Mouse (Mus musculus) WW6 (cell line): ENCODE results near the gene Bcar3.
A peak's percentile ranks its signal among the peaks of the same experiment; 100 is the strongest.

Source experiments
- DNase-seq: peaks from one replicate; pipeline ENCODE4 v3.0.0-alpha.2; 2013; ENCODE audit warnings: low read depth, low spot score

Bcar3 gene

DNA sequence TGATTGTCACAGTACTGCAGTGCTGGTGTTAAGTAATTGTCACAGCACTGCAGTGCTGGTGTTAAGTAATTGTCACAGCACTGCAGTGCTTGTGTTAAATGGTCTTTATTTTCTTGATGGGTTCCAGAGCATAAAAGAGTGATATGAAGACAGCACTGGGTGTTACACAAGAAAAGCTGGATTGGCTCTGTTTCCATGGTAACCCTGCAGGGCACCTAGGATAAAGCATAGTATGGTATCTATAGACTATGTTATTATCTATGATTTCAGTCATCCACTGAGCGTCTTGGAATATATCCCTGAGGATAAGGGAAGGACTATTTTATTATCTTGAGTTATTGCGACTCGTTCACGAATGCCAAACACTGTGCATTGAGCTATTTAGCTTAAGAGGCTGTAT is 162.9 kb downstream of the Bcar3 start:
- no peak for DNase-seq

DNA sequence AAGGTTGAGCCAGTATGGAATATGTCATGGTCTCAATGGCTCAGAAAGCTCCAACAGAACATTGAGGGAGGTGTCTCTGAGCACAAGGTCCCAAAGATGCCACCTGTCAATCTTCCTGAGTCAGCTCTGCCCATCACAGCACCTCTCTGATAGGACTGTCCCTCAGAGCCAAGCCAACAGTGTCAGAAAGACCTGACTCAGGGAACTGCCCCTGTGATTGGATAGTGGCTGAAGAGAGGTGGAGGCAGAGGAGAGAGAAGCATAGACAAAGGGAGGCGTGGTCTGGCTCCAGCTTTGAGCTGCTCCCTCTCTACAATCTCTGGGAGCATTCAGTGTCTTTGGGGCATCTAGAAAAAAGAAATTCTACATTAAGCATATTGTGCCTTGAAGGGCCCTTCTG is 163.8 kb downstream of the Bcar3 start:
- no peak for DNase-seq

DNA sequence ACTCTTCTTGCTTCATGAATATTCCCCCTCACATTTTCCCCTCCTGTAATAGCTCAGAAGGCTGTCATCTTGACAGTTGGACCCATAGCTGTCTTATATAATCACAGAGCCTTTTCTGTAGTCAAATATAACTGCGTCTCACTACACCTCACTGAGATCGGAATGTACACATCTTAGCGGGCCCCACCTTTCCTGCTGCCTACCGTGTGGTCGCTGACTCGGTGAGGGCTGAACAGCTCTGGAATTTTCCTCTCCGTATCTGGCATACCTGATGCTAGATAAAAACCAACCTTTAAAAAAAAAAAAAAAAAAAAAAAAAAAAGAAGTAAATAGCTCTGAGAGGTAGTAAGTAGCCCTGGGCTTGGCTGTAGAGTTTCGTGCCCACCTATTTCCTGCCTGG is 164.8 kb downstream of the Bcar3 start:
- no peak for DNase-seq

- DNase-seq = no peak
Observed at GRCm38 (mm10) chr3:122460848-122461511, 167.0 kb downstream of the Bcar3 start.

DNA sequence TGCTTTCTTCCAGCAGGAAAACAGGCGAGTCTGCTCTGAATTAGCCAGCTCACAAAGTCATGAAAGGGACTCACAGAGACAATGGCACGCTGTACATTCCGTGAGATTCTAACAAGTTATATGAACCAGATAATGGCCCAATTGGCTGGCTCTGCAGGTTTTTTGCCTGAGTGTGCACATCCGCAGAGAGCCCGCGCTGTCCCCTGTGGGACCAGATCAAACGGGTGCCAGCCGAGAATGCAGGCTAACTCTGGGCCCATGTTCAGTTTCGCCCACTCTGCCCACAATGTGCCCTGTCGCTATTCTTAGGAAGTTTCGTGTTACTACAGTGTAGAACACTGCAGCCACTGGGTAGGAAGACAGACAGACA is 167.6 kb downstream of the Bcar3 start:
- DNase-seq = no peak

- DNase-seq = no peak
Observed at GRCm38 (mm10) chr3:122461932-122462871, 168.3 kb downstream of the Bcar3 start.

DNA sequence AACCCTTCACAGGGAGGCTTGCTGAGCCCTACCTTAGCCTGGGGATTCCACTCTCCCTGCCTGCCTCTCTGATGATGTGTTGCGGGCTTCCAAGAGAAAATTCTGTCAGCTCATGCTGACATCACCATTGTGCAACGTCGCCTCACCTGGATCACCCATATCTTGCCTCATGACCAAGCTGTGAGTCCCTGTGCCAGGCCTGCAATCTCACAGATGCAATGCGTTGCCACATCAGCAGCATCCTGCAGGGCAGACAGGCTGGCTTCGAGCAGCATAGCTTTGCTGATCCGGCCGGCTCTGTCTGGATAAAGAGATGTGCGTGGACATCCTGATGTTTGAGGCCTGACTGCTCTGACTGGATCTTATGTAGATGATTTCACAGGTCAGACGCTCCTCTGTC is 169.2 kb downstream of the Bcar3 start:
- no peak for DNase-seq

DNA sequence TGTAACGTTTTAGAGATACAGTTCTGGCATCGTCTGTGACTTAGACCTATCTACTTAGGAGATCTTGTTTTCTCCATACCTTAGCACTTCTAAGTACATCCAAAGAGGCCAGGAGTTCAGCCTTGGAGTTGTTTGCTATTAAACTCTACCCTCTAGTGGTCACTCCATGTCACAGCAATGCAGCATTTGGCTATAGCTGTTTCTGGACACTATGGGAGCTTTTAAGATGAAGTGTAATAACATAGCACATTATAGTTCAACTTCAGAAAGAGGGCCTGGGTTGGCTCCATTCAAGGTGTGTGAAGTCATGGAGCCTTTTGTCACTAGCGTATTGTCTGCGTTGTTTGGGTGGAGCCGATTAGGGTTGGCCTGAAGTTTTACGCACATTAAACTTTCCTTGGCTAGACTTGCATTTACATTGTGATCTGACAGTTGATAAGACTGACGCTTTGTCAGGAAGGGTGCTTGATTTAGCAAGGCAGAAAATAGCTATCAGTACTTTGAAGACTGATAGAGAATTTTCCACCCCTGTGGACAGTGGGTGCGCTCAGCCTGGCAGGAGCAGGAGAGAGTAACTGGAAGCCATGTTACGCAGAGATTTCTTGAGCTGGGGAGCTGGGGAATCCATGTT is 172.3 kb downstream of the Bcar3 start:
- DNase-seq = no peak

GRCm38 (mm10) chr3:122467977-122468376 is 174.0 kb downstream of the Bcar3 start:
- peak; percentile 42 for DNase-seq

DNA sequence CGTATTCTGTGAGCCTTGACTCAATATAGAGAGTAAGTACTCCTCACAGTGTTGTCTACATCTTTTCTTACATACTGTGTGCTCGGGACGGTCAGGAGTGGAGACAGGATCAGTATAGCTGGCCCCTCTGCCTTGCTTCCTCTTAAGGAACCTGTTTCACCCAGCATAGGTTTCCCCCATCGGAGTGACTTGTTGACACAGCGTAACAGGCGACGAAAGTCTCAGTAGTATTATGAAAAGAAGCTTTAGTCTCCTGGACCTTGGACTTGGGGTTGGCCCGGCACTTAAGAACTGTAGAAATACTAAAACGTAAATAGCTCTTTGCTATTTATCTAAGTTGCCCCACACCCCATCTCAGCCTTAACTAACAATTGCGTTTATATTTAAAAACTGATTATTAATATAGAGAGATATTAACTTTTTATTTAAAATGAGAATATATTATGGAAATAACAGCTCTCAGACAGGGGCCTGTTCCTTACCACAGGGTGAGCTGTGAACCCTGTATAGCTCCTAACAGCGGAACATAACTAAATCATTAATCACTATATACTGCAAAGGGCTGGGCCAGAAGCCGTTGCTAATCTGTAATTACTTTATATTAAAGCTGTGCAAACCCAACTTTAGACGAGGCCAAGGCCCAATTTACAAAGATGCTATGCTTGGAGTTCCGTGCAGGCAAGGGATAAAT is 176.5 kb downstream of the Bcar3 start:
- DNase-seq = no peak

- no peak for DNase-seq
Observed at GRCm38 (mm10) chr3:122471017-122471721, 177.2 kb downstream of the Bcar3 start.

- no peak for DNase-seq
Observed at GRCm38 (mm10) chr3:122472412-122472811, 178.5 kb downstream of the Bcar3 start.

DNA sequence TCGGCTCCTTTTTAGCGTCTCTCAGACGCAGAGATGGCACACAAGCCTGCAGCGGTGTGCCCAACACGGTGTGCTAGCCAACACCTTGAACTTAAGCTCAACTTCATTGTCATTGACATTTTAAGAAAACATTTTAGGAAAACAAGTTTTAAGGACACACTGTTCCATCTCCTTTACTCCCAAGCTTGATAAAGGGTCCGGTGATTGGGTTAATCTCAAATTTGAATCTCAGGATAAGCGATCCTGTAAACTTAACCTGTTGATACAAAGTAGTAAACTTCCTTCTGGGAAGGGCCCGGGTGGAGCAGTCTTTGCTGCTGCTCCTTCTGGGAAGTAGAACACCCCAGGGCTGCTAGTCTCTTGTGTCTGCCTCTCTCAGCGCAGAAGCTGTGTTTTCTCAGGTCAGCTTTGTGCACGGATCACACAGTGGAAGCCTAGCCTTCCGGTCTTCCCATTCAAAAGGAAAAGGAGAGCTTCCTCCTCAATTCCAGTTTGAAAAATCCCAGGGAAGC is 179.6 kb downstream of the Bcar3 start:
- DNase-seq = no peak

DNA sequence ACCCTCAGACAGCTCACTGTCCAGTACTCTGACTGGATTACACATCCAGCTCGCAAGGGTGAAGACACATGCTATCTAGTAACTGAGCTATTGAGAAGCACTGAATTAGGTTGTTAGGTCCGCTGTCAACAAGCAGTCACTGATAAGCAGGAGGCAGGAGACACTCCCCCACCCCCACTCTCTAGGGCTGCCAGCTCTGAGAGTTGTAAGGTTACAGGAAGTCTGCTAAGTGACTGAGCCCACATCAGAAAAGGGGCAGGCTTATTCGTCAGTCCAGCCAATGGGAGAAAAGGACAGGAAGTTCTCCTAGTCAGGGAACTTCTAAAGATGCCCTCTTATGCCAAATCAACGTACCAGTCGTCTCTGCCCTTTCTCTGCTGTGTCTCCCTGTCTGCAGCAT is 180.1 kb downstream of the Bcar3 start:
- no peak for DNase-seq

GRCm38 (mm10) chr3:122474796-122475195 is 180.9 kb downstream of the Bcar3 start:
- DNase-seq = no peak

DNA sequence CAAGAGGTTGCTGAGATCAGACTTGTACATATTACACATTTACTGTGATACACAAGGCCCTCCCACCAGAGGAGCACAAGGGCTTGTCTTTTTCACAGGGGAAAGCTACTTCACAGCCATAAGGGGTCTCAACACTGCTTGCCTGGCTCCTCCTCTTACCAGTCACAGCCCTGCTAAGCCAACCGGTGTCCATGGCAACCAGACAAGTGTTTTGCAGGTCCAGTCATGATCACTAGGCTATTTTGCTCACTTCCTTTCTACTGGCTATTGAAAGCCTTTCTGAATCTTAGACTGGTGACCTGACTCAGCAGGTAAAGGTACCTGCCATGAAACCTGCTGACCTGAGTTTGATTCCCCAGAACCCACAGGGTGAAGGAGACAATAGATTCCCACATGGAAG is 181.8 kb downstream of the Bcar3 start:
- no peak for DNase-seq

DNA sequence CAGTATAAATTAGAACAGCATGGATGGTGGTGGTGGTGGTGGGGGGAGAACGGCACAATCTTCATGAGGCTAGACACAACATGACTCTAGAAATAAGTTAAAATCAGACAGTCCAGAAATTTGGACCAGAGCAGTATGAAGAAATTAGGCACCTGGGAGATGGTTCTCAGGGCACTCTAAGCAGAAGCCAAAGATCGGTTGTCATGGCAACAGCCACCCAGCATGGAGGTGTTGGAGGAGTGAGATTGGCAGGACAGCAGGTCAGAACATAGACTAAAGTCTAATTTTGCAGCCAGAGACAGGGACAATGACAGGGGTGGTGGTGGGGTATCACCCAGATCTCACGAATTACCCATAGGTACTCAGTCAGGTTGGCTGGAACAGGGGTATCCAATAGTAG is 182.7 kb downstream of the Bcar3 start:
- DNase-seq = no peak

- DNase-seq = no peak
Observed at GRCm38 (mm10) chr3:122477541-122477940, 183.6 kb downstream of the Bcar3 start.

DNA sequence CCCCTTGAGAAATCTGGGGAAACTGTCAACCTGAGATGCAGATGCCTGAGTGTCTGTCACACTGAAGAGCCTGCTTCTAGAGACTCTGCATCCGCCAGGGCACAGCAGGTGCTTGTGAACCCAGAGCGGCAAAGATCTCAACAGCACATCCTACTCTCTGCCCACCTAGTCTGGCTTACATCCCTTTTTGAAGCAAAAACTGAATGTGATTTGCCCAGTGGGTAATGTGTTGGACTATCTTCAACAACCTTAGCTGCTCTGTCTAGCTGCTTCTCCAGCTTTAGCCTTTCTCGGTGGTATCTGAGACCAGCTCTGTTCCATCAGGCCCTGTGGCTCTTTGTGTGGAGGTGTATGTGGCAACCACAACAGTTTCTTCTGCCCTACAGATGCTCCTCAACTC is 184.8 kb downstream of the Bcar3 start:
- no peak for DNase-seq

DNA sequence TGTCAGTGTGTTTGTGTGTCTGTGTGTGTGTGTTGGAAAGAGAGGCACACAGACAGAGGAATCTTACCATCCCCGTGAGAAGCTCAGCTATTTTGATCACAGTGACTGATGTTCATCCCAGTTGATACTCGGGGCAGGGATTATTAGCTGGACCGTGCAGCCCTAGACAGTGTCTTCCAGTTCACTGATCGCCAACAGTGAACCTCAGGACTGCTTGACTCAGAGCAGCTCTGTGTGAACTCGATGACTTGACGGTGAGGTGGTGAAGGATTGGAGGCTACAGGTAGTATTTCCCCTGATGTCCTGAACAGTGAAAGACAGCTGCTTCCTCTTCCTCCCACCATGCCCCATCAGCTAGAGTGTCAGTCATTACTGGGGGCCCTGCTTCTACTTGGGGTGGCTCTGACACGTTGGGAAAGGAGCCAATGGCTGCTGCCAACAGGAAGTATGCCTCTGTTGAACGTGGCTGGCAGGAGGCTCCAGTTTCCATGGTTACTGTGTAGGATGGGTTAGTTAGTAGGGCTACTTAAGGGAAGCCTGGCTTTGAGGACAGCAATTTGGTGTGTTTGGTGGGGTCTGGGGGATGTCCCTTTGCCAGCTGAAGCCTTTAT is 186.2 kb downstream of the Bcar3 start:
- DNase-seq = no peak

GRCm38 (mm10) chr3:122480986-122481385 is 187.1 kb downstream of the Bcar3 start:
- DNase-seq = no peak
